Mouse (Mus musculus) gastrocnemius, postnatal 14 days (tissue): ENCODE measurements around the gene Gm20388. TPM values are rescaled to one million over a fixed set of nuclear protein-coding genes. Genes with fewer than 3 reads are reported as not detected.

Experiments used
- DNase-seq: peaks from one replicate; pipeline ENCODE4 v3.0.0; 2021; ENCODE audit warnings: mixed read lengths
- intact Hi-C: fragments of 180-260 bp; cut with DNase I; formaldehyde crosslinking; loops from one replicate; pipeline ENCODE4 v1.15.1; 2025; ENCODE audit warnings: low total_unique reads
- total RNA-seq, 2 experiments: library from RNA; stranded (reverse); gene quantifications; 2 replicates each; pipeline ENCODE4 v1.2.3; 2021

The Gm20388 gene
- total RNA-seq, 2 experiments from 2014 or later, result 5.6 to 6.0 TPM

DNA sequence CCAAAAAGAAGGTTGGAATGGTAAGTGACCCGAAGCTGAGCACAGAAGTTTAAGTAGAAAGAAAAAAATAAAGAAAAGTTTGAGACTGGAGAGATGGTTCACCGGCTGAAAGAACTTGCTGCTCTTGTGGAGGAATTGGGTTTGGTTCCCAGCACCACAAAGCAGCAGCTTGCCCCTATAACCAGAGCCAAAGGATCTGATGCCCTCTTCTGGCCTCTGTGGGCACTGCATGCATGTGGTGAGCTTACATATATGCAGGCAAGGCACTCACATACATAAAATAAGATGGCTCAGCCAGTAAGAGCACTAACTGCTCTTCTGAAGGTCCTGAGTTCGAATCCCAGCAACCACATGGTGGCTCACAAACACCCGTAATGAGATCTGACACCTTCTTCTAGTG is 3429.4 kb downstream of the Gm20388 start:
- DNase-seq, result no peak
- intact Hi-C loops, result no loop called here

DNA sequence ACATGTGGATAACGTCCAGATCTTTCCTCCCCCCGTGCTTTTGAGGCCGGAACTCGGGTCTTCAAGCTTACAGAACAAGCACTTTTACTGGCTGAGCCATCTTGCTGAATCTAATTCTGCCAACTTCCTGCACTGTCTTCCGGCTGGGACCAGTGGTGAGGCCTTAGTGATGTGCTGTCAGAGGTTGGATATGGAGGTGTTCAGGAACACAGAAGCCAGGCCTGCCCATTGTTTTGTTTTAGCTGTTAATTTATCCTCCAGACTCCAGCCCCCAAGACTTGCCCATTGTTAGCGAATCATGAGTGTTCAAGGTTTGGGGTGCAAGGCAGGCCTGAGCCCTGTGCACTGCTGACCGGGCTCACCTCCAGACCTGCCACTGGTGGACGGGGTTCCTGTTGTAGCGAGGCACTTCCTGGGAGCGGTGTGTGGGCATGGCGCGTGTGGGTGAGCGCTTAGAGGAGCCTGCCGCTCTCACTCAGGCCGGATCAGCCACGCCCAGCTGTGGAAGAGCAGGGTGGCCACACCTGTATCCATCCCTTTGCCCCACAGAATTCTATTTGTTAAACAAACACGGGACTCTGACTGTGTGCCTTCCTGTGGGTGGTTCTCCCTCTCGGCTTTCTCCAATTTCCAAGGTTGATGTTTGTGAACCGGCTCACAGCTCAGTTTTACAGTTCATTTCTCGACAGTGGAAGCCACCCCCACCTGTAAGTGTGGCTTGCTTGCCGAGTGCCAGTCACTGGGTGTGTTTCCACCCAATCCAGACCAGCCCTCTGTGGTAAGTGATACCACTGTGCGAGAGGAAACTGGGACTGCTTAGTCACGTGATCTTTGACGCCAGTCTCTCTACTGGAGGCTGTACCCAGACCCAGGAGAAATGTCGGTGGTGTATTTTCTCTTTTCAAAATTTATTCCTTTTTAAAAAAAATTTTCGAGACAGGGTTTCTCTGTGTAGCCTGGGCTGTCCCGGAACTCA is 3430.7 kb downstream of the Gm20388 start:
- intact Hi-C loops, result no loop called here

DNA sequence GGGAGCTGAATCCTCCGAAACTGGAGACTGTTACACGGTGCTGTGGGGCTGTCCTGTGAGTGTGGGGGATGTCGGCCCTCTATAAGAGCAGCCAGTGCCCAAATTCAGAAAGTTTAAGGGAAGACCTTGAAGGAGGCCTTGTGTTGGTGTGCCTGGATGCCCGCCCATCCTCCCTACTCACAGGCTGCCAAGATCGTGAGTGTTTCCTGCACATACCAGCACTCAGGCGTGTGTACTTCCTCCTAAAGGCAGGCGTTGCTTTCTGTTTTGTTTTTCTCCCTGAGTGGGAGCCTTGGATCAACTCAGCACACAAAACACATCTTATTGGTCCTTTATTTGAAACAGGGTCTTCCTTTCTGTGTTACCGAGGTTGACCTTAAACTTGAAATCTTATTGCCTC is 3431.6 kb downstream of the Gm20388 start:
- intact Hi-C loops, result no loop called here

More for the DNA sequence above, 3430.7 kb downstream of the Gm20388 start:
- DNase-seq, result no peak

DNA sequence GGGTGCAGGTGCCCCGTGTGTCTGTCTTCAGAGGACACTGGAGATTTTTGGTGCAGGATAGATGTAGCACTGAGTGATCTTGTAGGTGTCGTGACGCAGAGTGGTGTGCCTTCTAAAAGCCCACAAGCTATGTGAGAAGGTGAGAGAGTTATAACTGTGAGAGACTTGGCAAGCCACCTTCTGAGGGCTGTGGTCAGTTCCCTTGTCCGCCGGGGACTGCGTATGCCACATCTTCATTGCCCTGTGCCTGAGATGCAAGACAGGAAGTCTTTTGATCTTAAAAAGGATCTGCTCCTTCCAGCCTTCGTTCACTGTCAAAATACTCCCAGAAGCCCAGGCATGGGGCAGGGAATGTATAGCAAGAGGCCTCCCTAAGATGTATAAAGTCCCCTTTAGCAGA is 3432.3 kb downstream of the Gm20388 start:
- intact Hi-C loops, result no loop called here

More for the DNA sequence above, 3431.6 kb downstream of the Gm20388 start:
- no peak for DNase-seq

DNA sequence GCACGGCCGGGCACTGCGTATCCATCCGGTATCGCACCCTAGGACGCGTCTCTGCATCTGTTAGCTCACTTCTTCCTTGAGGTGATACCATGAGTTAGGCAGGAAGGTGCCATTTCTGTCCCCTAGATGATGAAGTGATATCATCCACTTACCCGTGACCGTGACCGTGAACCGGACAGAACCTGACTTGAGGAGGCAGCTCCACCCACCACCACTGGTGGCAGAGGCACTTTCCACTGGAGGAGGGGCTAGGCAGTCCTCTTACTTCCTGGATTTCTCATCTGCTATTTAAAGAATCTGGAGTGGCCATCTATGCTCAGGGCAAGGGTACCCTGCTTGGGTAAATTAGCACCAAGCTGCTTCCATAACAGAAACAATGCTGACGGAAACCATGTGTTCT is 3432.8 kb downstream of the Gm20388 start:
- intact Hi-C loops, result no loop called here
- DNase-seq, result no peak

More for the DNA sequence above, 3432.3 kb downstream of the Gm20388 start:
- DNase-seq, result no peak

DNA sequence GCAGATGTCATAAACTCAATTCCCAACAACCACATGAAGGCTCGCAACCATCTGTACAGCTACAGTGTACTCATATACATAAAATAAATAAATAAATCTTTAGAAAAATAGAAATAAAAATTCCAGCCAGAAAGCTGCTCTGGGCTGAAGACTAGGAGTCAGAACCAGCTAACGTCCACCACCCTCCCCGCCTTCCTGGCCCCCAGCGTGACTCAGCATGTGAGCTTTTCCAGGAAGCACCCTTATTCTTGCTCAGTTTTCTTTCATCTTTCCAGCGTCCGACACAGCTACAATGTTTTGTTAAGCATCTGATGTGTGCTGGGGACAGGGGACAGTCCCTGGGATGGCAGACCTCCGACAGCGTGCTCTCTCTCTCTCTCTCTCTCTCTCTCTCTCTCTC is 3434.5 kb downstream of the Gm20388 start:
- DNase-seq, result no peak
- intact Hi-C loops, result no loop called here

DNA sequence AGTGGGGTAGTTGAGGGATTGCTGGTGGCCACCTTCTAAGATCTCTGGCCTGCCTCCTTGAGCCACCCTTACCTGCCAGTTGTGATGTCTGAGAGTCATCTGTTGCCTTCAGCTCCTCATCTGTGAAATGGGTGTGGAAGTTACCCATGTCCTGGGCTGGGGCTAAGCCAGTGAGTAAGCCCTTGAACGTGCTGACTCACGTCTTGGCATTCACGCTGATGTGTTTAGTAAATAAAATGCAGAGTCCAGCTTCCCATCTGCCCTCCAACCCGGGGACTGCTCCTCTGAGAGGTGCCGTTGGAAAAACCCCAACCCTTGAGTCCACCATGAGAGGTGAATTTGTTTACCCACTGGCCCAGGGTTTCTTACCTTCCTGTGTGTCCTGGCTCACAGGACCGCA is 3435.2 kb downstream of the Gm20388 start:
- no peak for DNase-seq
- intact Hi-C loops, result no loop called here

DNA sequence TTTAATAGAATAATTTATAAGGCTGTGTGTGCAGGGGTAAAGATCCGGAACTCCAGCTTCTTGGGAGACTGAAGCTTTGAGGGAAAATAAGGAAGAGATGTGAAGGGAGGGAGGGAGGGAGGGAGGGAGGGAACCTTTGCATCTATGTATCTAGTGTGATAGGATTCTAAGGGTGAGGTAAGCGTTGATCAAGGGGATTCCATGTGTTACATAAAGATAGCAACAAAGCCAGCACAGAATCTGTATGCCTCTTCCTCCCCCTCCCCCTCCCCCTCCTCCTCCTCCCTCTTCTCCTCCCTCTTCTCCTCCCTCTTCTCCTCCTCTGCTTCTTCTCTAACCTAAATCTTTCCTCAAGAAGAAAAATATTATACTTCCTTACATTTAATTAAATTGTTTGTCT is 3436.7 kb downstream of the Gm20388 start:
- intact Hi-C loops, result no loop called here
- no peak for DNase-seq

DNA sequence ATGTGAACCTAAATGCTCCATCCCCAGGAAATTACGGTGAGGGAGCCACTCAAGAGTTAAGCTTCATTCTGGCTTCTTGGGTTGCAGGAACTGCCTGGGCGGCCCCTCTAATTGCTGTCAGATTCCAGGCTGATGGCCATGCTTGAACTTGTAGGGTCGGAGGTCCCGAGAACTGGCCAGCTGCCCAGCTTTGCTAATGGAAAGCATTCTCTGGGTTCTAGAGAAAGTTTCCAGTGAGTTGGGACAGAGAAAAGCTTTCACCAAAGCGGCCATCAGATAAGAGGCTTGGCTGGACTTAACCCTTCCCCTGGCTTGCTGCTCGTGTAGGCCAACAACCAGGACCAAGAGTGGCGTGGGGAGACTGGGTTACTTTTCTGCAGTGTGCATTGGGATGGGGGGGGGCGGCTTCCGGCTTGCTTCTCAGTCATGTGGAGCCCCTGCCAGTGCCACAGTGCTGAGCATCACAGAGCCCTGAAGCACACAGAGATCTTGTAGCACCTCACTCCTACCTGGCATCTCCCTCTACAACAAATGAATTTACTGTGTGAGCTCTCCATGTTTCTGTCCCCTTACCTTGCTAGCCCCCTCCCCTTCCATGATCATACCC is 3437.7 kb downstream of the Gm20388 start:
- intact Hi-C loops, result no loop called here

DNA sequence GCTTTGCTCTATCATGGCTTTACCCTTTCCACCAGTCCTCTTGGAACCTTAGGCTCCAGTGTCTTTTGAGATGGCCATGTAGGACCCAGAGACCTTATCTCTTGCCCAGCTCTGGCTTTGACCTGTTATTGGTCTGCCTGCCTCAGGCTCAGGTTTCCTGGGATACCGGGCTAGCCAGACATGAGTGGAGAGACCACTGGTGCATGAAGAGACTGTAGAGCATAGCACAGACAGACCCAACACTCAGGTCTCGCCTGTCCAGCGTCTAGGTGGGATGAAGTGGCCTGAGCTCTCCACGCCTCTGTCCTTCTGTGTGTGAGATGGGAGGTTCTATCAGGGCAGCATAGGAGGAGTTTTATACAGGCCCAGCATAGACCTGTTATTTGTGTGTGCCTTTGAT is 3438.4 kb downstream of the Gm20388 start:
- DNase-seq, result no peak
- intact Hi-C loops, result no loop called here

More for the DNA sequence above, 3437.7 kb downstream of the Gm20388 start:
- DNase-seq, result peak; percentile 59

DNA sequence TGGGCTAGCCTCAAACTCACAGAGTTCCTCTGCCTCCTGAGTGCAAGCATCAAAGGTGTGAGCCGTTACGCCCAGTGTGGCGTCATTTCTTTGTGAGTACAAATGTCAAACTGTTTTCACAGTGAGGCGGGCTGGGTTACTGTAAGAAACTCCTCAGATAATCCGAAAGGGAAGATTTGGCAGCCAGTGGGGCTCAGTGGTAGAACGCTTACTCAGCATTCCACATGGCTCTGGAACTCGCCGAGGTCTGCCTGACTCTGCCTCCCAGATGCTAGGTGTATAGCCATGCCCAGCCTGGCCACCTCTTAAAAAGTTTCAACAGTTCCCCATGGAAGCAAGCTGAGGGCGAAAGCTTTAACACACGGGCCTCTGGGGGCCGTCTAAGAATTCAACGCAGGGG is 3441.5 kb downstream of the Gm20388 start:
- intact Hi-C loops, result no loop called here

DNA sequence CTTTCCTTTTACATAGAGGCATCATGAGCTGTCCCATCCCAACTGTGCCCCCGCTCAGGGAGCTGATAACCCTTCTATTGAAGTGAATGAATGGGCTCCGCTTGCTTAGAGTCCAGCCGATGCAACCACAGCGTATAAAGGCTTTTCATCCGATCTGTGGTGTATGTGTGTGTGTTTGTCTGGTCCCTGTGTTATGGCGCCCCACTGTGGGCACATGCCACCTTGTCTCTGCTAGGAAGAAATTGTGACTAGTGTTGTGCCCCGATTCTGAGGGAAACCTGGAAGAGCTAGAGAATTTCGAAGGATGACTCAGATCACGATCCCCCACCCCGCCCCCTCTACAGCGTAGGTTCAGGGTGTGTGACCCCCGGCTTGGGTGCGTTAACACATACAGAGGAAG is 3442.1 kb downstream of the Gm20388 start:
- DNase-seq, result peak; percentile 32
- intact Hi-C loops, result no loop called here

More for the DNA sequence above, 3441.5 kb downstream of the Gm20388 start:
- DNase-seq, result no peak

DNA sequence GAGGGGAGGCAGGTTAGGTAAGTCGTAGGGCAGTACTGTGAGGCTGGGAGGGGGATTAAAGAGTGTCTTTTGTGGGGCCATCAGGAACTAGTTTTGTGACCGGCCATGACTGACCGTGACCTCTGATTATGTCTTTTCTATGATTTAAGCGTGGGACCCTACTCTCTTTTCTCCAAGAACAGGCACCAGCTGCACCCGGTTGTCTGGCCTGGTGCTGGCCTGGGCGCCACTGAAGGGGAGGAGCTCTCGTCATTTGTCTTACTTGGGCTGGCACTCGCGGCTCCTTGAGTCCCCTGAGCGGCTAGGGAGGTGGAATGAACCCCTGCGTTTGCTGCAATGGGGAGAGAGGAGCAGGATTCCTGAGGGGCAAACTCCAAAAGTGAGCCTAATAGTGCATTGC is 3442.6 kb downstream of the Gm20388 start:
- DNase-seq, result no peak
- intact Hi-C loops, result no loop called here

DNA sequence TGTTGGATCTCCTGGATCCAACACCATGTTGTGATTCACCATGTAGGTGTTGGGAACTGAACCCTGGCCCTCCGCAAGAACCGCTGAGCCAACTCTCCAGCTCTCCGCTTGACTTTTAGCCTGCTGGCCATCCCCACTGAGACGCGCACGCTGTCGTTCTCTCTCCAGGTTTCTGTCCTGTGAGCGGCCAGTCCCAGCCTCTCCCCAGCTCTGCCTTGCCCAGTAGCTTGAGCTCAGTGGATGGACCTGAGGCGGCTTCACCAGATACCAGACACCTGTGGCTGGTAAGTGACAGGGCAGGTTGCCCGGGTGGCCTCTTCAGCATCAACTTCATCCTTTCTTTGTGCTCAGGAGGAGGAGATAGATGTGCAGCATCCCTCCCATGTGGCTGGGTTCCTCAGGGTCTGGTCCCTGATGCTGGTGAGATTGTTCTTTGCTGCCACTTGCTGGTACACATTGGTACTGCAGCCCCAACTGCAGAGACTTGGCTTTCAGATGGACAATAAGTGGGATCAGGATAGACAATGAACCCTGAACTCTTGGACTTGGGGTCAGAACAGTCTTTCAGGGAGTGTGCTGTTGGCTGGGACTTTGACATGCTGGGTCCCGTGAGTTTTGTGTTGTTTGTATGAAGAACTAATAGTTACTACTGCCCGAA is 3450.6 kb downstream of the Gm20388 start:
- peak; percentile 57 for DNase-seq
- intact Hi-C loops, result loop anchor here (2.0 kb wide), 1 partner anchor 40 kb away; no protein-coding TSS in a partner anchor

DNA sequence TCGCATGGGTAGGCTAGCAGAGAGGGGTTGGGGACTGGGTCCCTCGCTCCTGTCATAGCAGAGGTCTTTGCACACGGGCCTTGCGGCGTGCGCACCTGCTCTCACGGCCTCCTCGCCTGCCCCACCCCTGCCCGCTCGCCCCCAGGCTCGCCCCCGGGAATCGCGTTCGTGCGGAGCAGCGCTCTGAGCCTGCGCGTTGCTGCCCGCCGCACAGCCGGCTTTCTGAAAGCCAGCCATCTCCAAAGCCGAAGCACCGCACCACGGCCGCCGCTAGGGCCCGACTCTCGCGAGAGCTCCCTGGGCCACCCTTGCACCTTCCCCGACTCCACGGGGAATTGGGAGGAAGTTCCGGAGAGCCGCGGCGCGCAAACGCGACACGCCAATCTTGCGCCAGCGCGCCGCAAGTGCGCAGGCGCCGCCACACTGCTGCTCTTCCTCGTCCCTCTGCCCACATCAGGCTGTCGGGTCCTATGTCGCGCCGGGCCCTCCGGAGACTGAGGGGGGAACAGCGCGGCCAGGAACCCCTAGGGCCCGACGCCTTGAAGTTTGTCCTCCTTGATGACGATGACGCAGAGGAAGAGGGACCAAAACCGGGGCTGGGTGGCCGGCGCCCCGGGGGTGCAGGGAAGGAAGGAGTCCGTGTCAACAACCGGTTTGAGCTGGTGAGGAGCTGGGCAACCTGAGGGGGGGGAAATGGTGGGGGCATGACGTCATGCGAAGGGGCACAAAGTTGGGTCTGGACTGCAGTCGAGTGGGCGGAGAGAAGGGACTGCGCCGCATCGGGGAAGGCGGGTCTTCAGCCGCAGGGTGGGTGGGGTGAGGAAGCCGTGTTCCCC is 3463.0 kb downstream of the Gm20388 start, which contains the start of gene Tcf25:
Gene Tcf25, plus strand, starts transcription at position 351 of the 836 bp plus-strand sequence.
- peak; percentile 97 for DNase-seq
- intact Hi-C loops, result no loop called here

DNA sequence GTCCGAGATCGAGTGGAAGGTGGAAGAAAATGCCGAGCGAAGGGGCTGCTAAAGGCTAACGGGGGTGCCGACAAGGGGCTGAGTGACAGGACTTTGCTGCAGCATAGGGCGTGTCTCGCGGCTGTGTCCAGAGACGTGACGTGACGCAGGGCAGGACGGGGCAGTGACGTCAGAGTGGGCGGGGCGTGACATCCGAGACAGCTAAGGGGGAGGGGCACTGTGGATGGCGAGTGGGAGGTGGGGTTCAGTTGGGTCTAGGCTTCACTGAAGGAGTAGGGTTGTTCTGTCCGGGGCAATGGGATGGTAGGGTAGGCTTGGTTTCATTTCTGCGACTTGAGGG is 3463.6 kb downstream of the Gm20388 start:
- intact Hi-C loops, result no loop called here
- DNase-seq, result peak; percentile 96

DNA sequence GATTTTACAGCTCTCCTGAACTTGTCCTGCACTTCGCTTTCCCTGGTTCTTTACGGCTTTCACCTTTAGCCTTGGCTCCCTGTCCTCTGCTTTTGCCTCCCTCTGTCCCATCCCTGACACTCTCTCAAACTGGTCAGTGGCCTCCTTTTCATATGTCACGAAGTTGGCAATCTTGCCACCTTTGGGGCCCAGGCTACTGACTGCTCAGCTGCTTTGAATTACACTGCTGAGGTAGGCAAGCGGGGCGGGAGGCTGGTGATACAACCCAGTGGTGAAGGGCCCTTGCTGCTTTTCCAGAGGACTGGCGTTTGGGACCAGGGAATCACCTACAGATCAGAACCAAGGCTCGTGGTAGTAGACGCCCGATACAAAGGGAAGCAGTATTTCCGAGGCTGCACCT is 3465.1 kb downstream of the Gm20388 start:
- intact Hi-C loops, result no loop called here
- DNase-seq, result no peak

DNA sequence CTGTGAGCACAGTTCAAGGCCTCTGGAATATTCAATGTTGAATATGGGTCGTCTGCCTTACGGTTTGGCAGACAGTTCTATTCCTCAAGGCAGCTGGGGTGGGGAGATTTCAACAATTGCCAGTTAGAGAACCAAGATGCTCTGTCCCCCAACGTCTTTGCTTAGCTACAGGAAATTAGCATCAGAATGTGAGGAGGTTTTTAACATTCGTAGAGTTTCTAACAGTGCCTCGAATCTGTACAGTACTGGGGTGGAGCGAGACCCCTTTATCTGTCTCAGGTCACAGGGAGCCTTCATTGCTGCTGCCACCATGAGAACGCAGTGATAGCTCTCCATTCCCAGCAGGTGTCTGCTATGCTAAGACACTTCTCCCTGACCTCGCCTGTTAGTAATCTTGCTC is 3465.5 kb downstream of the Gm20388 start:
- intact Hi-C loops, result no loop called here
- DNase-seq, result no peak

DNA sequence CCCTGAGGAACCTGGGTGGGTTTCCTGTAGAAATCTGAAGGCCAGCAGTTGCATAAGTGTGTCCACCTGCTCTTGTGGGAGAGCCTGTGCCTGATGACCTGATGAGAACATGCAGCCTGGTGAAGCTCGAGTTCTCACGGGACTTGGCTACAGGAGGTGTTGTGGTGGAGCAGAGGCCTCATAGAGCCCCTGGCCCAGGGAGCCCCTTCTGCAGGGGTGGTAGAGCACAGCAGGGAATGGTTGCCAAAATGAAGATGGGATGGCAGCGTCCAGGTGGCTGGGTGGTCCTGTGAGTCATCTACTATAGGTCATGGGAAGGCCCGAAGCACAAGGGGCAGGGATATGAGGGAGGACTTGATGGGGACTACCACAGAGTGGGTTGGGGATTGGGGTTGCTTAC is 3471.1 kb downstream of the Gm20388 start:
- intact Hi-C loops, result no loop called here
- DNase-seq, result no peak
